Mouse (Mus musculus) midbrain, embryonic 16.5 days (tissue): ENCODE data around the gene Fbxl8. TPM values are rescaled to one million over a fixed set of nuclear protein-coding genes. Genes with fewer than 3 reads are reported as not detected.

ENCODE experiments used
- ATAC-seq: fragments of 200-750 bp; cut with Nextera tagmentation; 2 replicates; pipeline ENCODE4 v1.8.0; 2017; ENCODE audit warnings: moderate TSS enrichment
- H3K27ac ChIP-seq: fragments of 300-500 bp; sonication (generic); 2 replicates; pipeline ENCODE4 v1.5.1; 2014; ENCODE audit warnings: mild to moderate bottlenecking, low read length, mixed read lengths
- H3K27me3 ChIP-seq: fragments of 300-500 bp; sonication (generic); 2 replicates; pipeline ENCODE4 v1.6.1; 2014; ENCODE audit warnings: low read depth, low read length, mixed read lengths; ENCODE audit not compliant: control insufficient read depth, insufficient read depth
- H3K36me3 ChIP-seq: fragments of 300-500 bp; sonication (generic); 2 replicates; pipeline ENCODE4 v1.6.1; 2014; ENCODE audit warnings: mild to moderate bottlenecking, low read length, moderate library complexity, mixed read lengths; ENCODE audit not compliant: control insufficient read depth, insufficient read depth
- H3K4me1 ChIP-seq: fragments of 300-500 bp; sonication (generic); 2 replicates; pipeline ENCODE4 v1.6.1; 2014; ENCODE audit warnings: mild to moderate bottlenecking, low read length, mixed read lengths; ENCODE audit not compliant: control insufficient read depth, insufficient read depth
- H3K4me2 ChIP-seq: fragments of 300-500 bp; sonication (generic); 2 replicates; pipeline ENCODE4 v1.6.1; 2014; ENCODE audit warnings: mild to moderate bottlenecking, low read length, mixed read lengths
- H3K4me3 ChIP-seq: fragments of 300-500 bp; sonication (generic); 2 replicates; pipeline ENCODE4 v1.5.1; 2014; ENCODE audit warnings: low read depth, mild to moderate bottlenecking, low read length, moderate library complexity, mixed read lengths
- H3K9ac ChIP-seq: fragments of 300-500 bp; sonication (generic); 2 replicates; pipeline ENCODE4 v1.6.1; 2014; ENCODE audit warnings: low read depth, low read length, mixed read lengths
- H3K9me3 ChIP-seq: fragments of 300-500 bp; sonication (generic); replicated peaks from 2 replicates; pipeline ENCODE4 v1.6.1; 2014; ENCODE audit warnings: mild to moderate bottlenecking, low read length, mixed read lengths; ENCODE audit not compliant: control insufficient read depth, poor library complexity, severe bottlenecking
- WGBS: fragments of 180-500 bp; shearing (Covaris S2); extraction: QIAGEN DNeasy Blood & Tissue Kit; methylation state at CpG from one replicate; pipeline ENCODE4 v1.1.7; 2014; 5-methylcytosine and 5-hydroxymethylcytosine counted together
- polyA plus RNA-seq: library from polyadenylated mRNA; unstranded; fragments of >200 nt; fragmentation: Nextera tagmentation; extraction: Ambion mirVana; gene quantifications from 2 replicates; pipeline ENCODE4 v1.2.1, GENCODE M21; 2015

Gene Fbxl8
- polyA plus RNA-seq, 1 experiment from 2014 or later, result 1.1 TPM

DNA sequence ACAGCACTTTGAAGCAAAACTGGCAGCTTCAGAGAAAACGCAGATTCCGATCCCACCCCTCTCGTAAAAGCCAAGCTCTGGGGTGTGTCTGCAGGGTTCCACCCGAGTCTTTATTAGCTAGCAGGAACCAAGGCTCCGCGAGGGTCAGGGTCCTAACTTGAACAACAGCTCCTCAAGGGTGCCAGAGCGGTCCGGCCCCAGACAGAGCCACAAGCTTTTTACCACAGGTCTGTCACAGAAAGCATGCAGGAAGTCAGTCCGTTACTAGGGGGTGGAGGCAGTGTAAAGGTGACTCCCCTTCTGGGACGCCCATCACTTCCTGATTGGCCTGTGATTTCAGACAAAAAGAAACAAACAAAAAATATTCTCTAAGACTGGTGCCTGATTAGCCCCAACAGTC, 680 bp downstream of the Fbxl8 start:
- Histone ChIP-seq H3K9me3 (no peaks in the 10 kb centered on the region), H3K9ac (no peak overlapping the region), H3K4me3 (no peak overlapping the region; the same call in 1 of the 2 replicates), H3K4me1 (peaks cover 15% of the 10 kb centered on the region), H3K36me3 (no peaks in the 10 kb centered on the region), H3K27ac (no peak overlapping the region), H3K4me2 (peak overlapping the region; percentile 82), H3K27me3 (peaks cover 71% of the 10 kb centered on the region)
- whole genome bisulfite sequencing, result 15% methylated on average over 10 of the region's 10 CpGs
- no peak for ATAC-seq

DNA sequence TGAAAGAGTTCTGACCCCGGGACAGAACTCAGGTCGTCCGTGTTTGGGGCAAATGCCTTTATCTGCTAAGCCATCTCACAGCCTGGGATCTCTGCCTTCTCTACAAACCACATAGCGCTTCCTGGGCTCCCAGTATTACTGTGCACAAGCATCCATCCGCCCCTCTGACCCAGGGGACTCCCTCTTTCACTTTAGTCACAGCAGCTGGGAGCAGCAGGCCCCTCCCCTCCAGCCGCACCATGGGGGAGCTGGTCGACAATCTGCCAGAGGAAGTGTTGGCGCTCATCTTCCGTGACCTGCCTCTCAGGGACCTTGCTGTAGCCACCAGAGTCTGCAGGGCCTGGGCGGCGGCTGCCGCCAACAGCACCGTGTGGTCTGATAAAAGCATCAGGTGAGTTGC, 2.3 kb downstream of the Fbxl8 start:
- Histone ChIP-seq H3K27ac (no peak overlapping the region), H3K9ac (no peak overlapping the region), H3K4me1 (peaks cover 20% of the 10 kb centered on the region), H3K4me3 (no peak overlapping the region), H3K9me3 (no peaks in the 10 kb centered on the region), H3K4me2 (no peak overlapping the region), H3K36me3 (no peaks in the 10 kb centered on the region), H3K27me3 (peaks cover 78% of the 10 kb centered on the region)
- no peak for ATAC-seq
- 7% methylated on average over 13 of the region's 13 CpGs for WGBS

DNA sequence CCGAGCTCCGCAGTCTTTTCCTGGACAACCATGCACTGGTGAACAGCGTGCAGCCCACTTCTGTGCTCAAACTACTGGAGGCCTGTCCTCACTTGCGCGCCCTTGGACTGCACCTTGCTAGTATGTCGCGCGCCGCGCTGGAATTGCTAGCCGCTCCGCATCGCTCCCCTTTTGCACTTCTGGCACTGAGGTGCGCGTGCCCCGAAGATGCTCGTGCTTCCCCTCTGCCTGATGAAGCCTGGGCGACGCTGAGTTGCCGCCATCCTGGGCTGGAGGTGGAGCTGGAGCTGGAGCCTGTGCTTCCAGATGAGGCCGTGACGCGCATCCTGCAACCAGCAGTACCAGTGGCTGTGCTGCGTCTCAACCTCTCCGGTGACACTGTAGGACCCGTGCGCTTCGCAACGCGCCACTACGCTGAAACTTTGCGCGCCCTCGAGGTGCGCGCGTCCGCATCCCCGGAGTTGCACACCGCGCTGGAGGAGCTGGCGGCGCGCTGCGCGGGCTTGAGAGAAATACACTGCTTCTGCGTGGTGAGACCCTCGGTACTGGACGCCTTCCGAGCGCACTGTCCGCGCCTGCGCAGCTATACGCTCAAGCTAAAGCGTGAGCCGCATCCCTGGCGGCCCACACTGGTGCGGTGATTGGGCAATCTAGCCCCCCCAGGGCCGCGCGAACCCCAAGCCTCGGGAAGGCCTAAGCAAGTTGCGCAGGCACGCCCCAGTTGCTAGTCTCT, 4.1 kb downstream of the Fbxl8 start:
- peak overlapping the region; percentile 67 for H3K27ac ChIP-seq
- peaks cover 20% of the 10 kb centered on the region for H3K4me1 ChIP-seq
- peak overlapping the region; percentile 94 for H3K4me2 ChIP-seq
- peaks cover 85% of the 10 kb centered on the region for H3K27me3 ChIP-seq
- WGBS, result under 1% methylated on average over 65 of the region's 65 CpGs
- H3K9ac ChIP-seq, result peak overlapping the region; percentile 70
- H3K9me3 ChIP-seq, result no peaks in the 10 kb centered on the region
- H3K4me3 ChIP-seq, result peak overlapping the region; percentile 49
- no peaks in the 10 kb centered on the region for H3K36me3 ChIP-seq
- peak; percentile 91 for ATAC-seq

DNA sequence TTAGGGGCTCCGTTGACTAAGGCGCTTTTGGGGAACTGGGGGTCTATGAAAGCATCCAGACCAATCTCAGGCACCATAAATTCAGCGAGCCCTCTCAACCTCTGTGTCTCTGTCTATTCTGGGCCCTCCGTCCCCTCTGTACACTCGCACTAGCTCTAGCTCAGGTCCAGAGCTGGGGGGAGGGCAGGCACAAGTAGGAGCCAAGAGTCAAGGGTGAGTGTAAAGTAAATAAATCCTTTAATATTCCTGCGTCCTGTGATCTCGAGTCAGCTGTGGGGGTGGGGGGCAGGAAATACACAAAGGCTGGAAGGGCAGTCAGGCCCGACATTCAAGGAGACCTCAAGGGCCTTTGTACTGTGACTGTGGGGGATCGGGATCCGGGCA, 4.6 kb downstream of the Fbxl8 start:
- Histone ChIP-seq H3K27me3 (peaks cover 85% of the 10 kb centered on the region), H3K4me3 (peak overlapping the region; percentile 49), H3K36me3 (no peaks in the 10 kb centered on the region), H3K9me3 (no peaks in the 10 kb centered on the region), H3K4me2 (peak overlapping the region; percentile 94), H3K27ac (peak overlapping the region; percentile 47; the same call in 1 of the 2 replicates), H3K9ac (peak overlapping the region; percentile 70), H3K4me1 (peaks cover 20% of the 10 kb centered on the region)
- peak; percentile 47; the same call in 1 of the 2 replicates for ATAC-seq
- WGBS, result 2% methylated on average over 10 of the region's 10 CpGs

DNA sequence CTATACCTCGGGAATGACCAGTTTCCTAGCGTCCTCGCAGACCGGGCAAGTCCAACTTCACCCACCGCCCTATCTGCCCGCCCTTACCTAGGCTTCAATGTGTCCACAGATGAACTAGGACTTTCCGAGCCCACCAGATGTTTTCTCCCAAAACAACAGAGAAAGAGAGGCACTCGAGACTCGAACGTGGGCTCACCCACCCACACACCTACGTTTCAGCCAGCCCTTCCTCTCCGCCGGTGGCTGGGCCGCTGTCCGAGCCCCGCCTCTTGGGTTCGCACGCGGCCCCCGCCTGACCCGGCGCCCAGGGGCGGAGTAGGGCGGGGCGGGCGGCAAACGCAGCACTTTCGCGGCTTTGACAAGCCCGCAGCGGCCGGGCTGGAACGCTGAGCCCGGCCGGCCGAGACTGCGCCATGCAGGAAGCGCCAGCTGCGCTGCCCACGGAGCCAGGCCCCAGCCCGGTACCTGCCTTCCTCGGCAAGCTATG, 5.1 kb downstream of the Fbxl8 start, which contains the start of gene Hsf4:
Gene Hsf4 (plus strand): TSS at position 341 of the 487 bp plus-strand sequence.
- Histone ChIP-seq H3K4me2 (peak within 1 kb of the TSS; percentile 94), H3K27ac (peak within 1 kb of the TSS; percentile 67), H3K9ac (peak within 1 kb of the TSS; percentile 70), H3K9me3 (no peaks in the 10 kb centered on the region), H3K36me3 (no peaks in the 10 kb centered on the region), H3K4me3 (peak within 1 kb of the TSS; percentile 49), H3K27me3 (peaks cover 84% of the 10 kb centered on the region), H3K4me1 (peaks cover 20% of the 10 kb centered on the region)
- under 1% methylated on average over 31 of the region's 42 CpGs for WGBS
- ATAC-seq, result 0 out of 2 replicates have a peak, but pooled peaks have one; percentile 1

DNA sequence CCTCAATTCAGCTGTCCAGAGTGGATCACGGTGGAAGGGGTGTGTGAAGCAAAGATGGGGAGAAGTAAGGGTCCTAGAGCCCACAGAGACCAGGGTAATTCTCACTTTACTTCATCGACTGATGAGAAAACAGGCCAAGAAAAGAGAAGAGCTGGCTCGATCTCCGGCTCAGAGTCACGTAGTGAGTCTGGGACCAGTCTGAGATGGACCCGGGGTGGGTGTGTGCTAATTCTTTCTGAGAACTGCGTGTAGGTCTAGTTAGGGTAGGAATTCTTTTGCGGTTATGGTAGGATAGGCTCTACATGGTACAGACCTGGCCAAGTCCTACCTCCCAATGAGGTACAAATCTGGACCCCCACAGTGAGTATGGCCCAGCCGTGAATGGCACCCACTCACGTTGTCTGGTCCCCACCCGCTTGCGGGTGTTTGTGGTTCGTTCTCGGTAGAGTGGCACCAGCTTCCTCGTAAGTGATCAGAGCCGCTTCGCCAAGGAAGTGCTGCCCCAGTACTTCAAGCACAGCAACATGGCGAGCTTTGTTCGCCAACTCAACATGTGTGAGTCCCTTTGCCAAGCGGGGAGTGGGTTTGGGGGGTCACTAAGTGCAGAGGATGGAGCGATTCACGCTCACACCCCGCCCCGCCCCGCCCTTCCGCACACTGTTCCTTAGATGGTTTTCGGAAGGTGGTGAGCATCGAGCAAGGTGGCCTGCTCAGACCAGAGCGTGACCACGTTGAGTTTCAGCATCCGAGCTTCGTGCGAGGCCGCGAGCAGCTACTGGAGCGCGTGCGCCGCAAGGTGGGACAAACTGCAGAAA, 5.9 kb downstream of the Fbxl8 start:
- Histone ChIP-seq H3K36me3 (no peaks in the 10 kb centered on the region), H3K4me3 (peak overlapping the region; percentile 49), H3K9ac (peak overlapping the region; percentile 70), H3K4me1 (peaks cover 21% of the 10 kb centered on the region), H3K27ac (no peak overlapping the region), H3K4me2 (peak overlapping the region; percentile 94), H3K9me3 (no peaks in the 10 kb centered on the region), H3K27me3 (peaks cover 84% of the 10 kb centered on the region)
- no peak for ATAC-seq
- 2% methylated on average over 39 of the region's 39 CpGs for WGBS

DNA sequence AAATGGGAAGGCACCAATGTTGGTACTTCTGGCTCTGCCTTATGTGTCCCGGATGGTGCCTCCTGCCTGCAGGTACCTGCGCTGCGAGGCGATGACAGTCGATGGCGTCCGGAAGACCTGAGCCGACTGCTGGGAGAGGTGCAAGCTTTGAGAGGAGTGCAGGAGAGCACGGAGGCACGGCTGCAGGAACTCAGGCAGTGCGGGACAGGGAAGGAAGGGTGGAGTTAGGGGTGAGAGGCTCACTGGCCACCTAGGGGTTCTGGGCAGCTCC, 6.4 kb downstream of the Fbxl8 start:
- Histone ChIP-seq H3K4me3 (peak overlapping the region; percentile 8), H3K4me1 (peaks cover 26% of the 10 kb centered on the region)
- ATAC-seq, result no peak

DNA sequence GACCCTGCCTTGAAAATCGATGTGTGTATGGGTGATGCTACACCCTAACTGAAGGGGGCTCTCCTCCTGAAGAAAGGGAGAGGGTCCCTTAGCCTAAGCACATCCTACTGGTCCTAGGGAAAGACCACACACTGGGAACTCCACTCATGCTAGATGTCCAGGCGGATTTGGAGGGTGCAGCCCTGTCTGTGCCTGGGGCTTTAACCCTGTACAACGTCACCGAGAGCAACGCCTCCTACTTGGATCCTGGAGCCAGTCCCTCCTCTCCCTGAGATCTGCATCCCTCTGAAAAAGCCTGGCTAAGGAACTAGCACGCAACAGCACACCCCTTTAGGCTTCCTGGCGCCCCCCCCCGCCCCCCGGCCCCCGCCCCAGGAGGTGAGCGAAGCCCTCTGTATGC, 10.9 kb downstream of the Fbxl8 start:
- 0 out of 2 replicates have a peak, but pooled peaks cover 3% of the 10 kb centered on the region for H3K36me3 ChIP-seq
- peak overlapping the region; percentile 55; the same call in 1 of the 2 replicates for H3K4me3 ChIP-seq
- no peak overlapping the region for H3K27ac ChIP-seq
- no peaks in the 10 kb centered on the region for H3K9me3 ChIP-seq
- peaks cover 23% of the 10 kb centered on the region for H3K4me1 ChIP-seq
- peaks cover 62% of the 10 kb centered on the region for H3K27me3 ChIP-seq
- peak overlapping the region; percentile 96 for H3K4me2 ChIP-seq
- 0 out of 2 replicates have a peak overlapping the region, but pooled peaks have one; percentile 70 for H3K9ac ChIP-seq
- ATAC-seq, result no peak
- WGBS, result 10% methylated on average over 10 of the region's 11 CpGs

More for the DNA sequence above, 6.4 kb downstream of the Fbxl8 start:
- Histone ChIP-seq H3K4me2 (peak overlapping the region; percentile 33), H3K27me3 (peaks cover 85% of the 10 kb centered on the region), H3K9ac (peak overlapping the region; percentile 17; the same call in 1 of the 2 replicates), H3K36me3 (no peaks in the 10 kb centered on the region), H3K9me3 (no peaks in the 10 kb centered on the region), H3K27ac (no peak overlapping the region)
- 0% methylated on average over 11 of the region's 11 CpGs for WGBS
